Mouse (Mus musculus): Measurements from ENCODE around the gene Foxp1. TPM values are rescaled to one million over a fixed set of nuclear protein-coding genes. Genes with fewer than 3 reads are reported as not detected.

The Foxp1 gene
- polyA plus RNA-seq, 1 experiment from 2014 or later = 38.0 TPM

GRCm38 (mm10) chr6:98948153-98949141, 574.1 kb downstream of the Foxp1 start:
- Histone ChIP-seq H3K36me3 (ENCODE audit: insufficient read depth, low read length) (no peaks in the 10 kb centered on the region), H3K4me2 (ENCODE audit: low read length) (no peak overlapping the region), H3K9ac (ENCODE audit: low read depth, low read length) (no peak overlapping the region), H3K9me3 (replicated peaks; ENCODE audit: low read length) (no peaks in the 10 kb centered on the region), H3K27me3 (ENCODE audit: insufficient read depth, low read length) (no peaks in the 10 kb centered on the region), H3K27ac (peak overlapping the region; percentile 80), H3K4me1 (replicated peaks; ENCODE audit: insufficient read depth, low read length) (peaks cover 20% of the 10 kb centered on the region), H3K4me3 (replicated peaks; ENCODE audit: low read depth, low read length) (no peak overlapping the region)
- no peak for DNase-seq (ENCODE audit: low spot score)
- no peak for ATAC-seq (replicated peaks; ENCODE audit: low FRiP score, low read depth)
- no peak for TF ChIP-seq CTCF (IDR thresholded peaks at IDR 0.05; ENCODE audit: low read depth)
- WGBS = 72% methylated on average over 21 of the region's 21 CpGs

GRCm38 (mm10) chr6:98947486-98948152, 574.9 kb downstream of the Foxp1 start:
- 76% methylated on average over 11 of the region's 11 CpGs for WGBS
- Histone ChIP-seq H3K4me1 (replicated peaks; ENCODE audit: insufficient read depth, low read length) (peaks cover 20% of the 10 kb centered on the region), H3K27me3 (ENCODE audit: insufficient read depth, low read length) (no peaks in the 10 kb centered on the region), H3K9ac (ENCODE audit: low read depth, low read length) (no peak overlapping the region), H3K4me3 (replicated peaks; ENCODE audit: low read depth, low read length) (no peak overlapping the region), H3K27ac (no peak overlapping the region), H3K4me2 (ENCODE audit: low read length) (no peak overlapping the region), H3K9me3 (replicated peaks; ENCODE audit: low read length) (no peaks in the 10 kb centered on the region), H3K36me3 (ENCODE audit: insufficient read depth, low read length) (0 out of 2 replicates have a peak, but pooled peaks cover 4% of the 10 kb centered on the region)
- no peak for TF ChIP-seq CTCF (IDR thresholded peaks at IDR 0.05; ENCODE audit: low read depth)
- ATAC-seq (replicated peaks; ENCODE audit: low FRiP score, low read depth) (no peak), DNase-seq (ENCODE audit: low spot score) (no peak)

GRCm38 (mm10) chr6:98946731-98947130, 575.8 kb downstream of the Foxp1 start:
- Histone ChIP-seq H3K4me2 (ENCODE audit: low read length) (no peak overlapping the region), H3K9ac (ENCODE audit: low read depth, low read length) (no peak overlapping the region), H3K36me3 (ENCODE audit: insufficient read depth, low read length) (0 out of 2 replicates have a peak, but pooled peaks cover 4% of the 10 kb centered on the region), H3K27ac (no peak overlapping the region), H3K4me1 (replicated peaks; ENCODE audit: insufficient read depth, low read length) (peaks cover 20% of the 10 kb centered on the region), H3K27me3 (ENCODE audit: insufficient read depth, low read length) (no peaks in the 10 kb centered on the region), H3K4me3 (replicated peaks; ENCODE audit: low read depth, low read length) (no peak overlapping the region), H3K9me3 (replicated peaks; ENCODE audit: low read length) (no peaks in the 10 kb centered on the region)
- no peak for TF ChIP-seq CTCF (IDR thresholded peaks at IDR 0.05; ENCODE audit: low read depth)
- WGBS = 92% methylated on average over 4 of the region's 4 CpGs
- DNase-seq (ENCODE audit: low spot score) = no peak
- no peak for ATAC-seq (replicated peaks; ENCODE audit: low FRiP score, low read depth)

- H3K36me3 ChIP-seq (ENCODE audit: insufficient read depth, low read length) = 0 out of 2 replicates have a peak, but pooled peaks cover 4% of the 10 kb centered on the region
- H3K27me3 ChIP-seq (ENCODE audit: insufficient read depth, low read length) = no peaks in the 10 kb centered on the region
- H3K4me2 ChIP-seq (ENCODE audit: low read length) = no peak overlapping the region
- H3K4me3 ChIP-seq (replicated peaks; ENCODE audit: low read depth, low read length) = no peak overlapping the region
- H3K27ac ChIP-seq = no peak overlapping the region
- ATAC-seq (replicated peaks; ENCODE audit: low FRiP score, low read depth) (no peak; the same call in 1 of the 2 replicates), DNase-seq (ENCODE audit: low spot score) (peak; percentile 52)
- no peak overlapping the region for H3K9ac ChIP-seq (ENCODE audit: low read depth, low read length)
- 55% methylated on average over 21 of the region's 21 CpGs for WGBS
- H3K4me1 ChIP-seq (replicated peaks; ENCODE audit: insufficient read depth, low read length) = peaks cover 20% of the 10 kb centered on the region
- TF ChIP-seq CTCF (IDR thresholded peaks at IDR 0.05; ENCODE audit: low read depth) = no peak
- H3K9me3 ChIP-seq (replicated peaks; ENCODE audit: low read length) = no peaks in the 10 kb centered on the region
These were observed 576.8 kb downstream of the Foxp1 start for GRCm38 (mm10) chr6:98945496-98946412.

- H3K9me3 ChIP-seq (replicated peaks; ENCODE audit: low read length) = no peaks in the 10 kb centered on the region
- 59% methylated on average over 8 of the region's 8 CpGs for WGBS
- no peak overlapping the region for H3K9ac ChIP-seq (ENCODE audit: low read depth, low read length)
- H3K4me3 ChIP-seq (replicated peaks; ENCODE audit: low read depth, low read length) = no peak overlapping the region
- no peak for TF ChIP-seq CTCF (IDR thresholded peaks at IDR 0.05; ENCODE audit: low read depth)
- no peak for DNase-seq (ENCODE audit: low spot score)
- no peak overlapping the region for H3K27ac ChIP-seq
- no peaks in the 10 kb centered on the region for H3K4me1 ChIP-seq (replicated peaks; ENCODE audit: insufficient read depth, low read length)
- 0 out of 2 replicates have a peak, but pooled peaks cover 9% of the 10 kb centered on the region for H3K36me3 ChIP-seq (ENCODE audit: insufficient read depth, low read length)
- ATAC-seq (replicated peaks; ENCODE audit: low FRiP score, low read depth) = no peak
- no peak overlapping the region for H3K4me2 ChIP-seq (ENCODE audit: low read length)
- H3K27me3 ChIP-seq (ENCODE audit: insufficient read depth, low read length) = no peaks in the 10 kb centered on the region
These were observed 584.2 kb downstream of the Foxp1 start for GRCm38 (mm10) chr6:98938348-98938747.
